Mouse (Mus musculus) heart, postnatal 4 days (tissue): ENCODE measurements at regions not wholly inside any gene's neighbourhood (a gene's known extent, or its start where the extent isn't known, plus 50 kb on each side); places are given as distances from the start of the nearest gene placed in this dataset.
"Not testable (repeated sequence)": the region's sequence is repeated elsewhere in the genome, so short reads cannot be mapped to it uniquely, and the experiment has no call there.

Source experiments
- DNase-seq: peaks from one replicate; pipeline ENCODE4 v3.0.0; 2021

DNA sequence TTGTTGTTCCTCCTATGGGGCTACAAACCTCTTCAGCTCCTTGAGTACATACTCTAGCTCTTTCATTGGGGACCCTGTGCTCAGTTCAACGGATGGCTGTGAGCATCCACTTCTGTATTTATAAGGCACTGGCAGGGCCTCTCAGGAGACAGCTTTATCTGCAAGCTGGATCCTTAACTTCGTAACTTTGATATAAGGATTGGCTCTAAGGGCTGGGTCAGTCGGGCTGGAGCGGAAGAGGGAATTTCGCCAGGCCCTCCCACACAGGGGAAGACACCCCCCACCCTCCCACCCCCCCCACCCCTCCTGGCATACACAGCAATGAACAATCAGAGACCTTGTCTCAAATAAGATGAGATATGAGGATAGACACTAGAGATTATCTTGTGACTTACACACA, 304.3 kb upstream of the Chordc1 start:
- peak; percentile 30 for DNase-seq

DNA sequence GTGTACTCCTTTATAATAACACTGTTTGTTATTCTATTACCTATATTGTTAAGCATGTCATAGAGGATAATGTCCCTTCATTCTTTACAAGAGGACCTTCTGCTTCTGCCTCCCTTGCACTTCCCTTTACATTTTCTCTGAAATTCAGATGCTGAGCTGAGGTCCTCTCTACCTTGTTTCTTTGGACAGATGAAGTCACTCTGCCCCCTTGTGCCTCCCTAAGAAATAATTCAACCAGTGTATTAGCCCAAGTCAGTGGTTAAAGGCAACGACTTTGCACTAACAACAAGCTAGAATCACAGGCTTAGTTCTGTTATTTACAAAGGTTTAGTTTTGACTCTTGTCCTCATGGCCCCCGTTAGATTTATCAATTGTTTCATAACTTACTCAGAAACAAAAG, 289.4 kb upstream of the Chordc1 start:
- DNase-seq: no peak

DNA sequence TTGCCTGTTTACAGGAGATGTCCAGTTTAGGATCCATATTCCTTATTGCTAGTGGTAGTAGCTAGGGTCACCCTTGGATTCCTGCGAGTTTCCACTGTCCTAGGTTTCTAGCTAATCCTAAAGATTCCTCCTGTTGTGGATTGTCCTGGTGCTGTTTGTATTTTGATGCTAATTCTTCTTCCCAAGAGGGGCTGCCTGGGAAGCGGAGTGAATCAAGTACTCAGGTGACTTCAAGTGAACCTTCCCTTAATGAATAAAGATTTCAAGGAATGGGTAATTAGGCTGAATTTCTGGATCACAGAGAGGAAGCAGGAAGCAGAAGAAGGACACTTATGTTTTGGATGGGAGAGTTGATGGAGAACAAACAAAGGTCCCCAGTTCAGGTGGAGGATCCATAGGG, 250.6 kb upstream of the Chordc1 start:
- DNase-seq: no peak

DNA sequence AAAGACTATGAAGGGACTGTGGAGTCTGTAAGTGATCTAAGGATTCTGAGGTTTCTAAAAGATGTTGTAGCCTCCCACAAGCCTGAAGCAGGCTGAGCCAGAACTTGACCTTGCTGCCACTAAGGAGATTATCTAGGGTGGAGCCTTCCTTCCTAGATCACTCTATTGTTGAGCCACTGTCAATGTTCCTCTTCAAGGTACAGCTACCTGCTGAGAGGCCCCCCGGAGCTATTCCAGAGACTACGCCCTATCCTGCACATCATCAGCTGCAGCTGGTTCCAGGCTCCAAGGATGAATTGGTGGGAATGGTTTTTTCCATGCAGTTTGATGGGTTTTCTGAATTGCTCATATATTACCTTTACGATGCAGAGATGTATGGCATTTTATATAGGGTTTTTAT, 249.3 kb upstream of the Chordc1 start:
- not testable (repeated sequence) for DNase-seq

DNA sequence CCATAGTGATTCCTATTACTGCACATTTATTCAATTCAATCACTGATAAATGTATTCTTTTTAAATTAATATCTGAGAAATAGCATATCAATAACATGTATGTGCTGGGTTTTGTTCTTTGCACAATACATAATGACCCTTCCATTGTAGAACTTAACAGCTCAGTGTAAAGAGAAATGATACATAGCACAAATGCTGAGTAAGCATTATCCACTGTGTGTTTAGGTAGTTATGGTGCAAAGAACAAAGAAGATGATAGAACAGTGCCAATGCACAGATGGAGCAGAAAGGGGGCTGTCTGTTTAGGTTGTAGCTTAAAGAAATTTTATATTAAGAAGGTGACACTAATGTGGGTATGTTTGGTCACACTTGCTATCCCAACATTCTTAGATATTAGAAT, 215.0 kb upstream of the Chordc1 start:
- no peak for DNase-seq

GRCm38 (mm10) chr9:18078446-18078845, 213.5 kb upstream of the Chordc1 start:
- DNase-seq: not testable (repeated sequence)

DNA sequence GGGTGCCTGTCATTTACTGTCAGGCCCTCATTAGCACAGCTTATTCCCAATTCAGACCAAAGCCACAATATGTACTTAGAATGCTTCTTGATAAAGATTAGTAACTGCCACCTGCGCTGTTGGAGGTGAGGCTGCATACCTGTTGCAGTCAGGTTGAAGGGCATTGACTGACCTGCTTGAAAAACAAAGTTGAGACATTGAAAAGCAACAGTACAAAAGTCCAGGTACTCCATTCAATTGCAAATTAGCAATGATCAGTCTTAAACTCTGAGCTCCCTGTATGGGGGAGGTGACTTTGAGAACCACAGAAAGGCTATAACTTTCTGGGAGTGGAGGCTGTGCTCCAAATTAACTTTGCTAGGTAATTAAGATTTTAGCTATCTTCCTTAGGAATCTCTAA, 212.8 kb upstream of the Chordc1 start:
- not testable (repeated sequence) for DNase-seq
